32 mouse cellular contexts compared by ENCODE assay signal in genomic region chr11:81816531-81816930, GRCm38 (mm10). TPM values are rescaled to one million over a fixed set of nuclear protein-coding genes. Genes with fewer than 3 reads are reported as not detected.
"Had no signal": no experiment of that assay in that cellular context is flagged by ENCODE, and none has a peak within 500 bp of the region (broad histone marks: within the 10 kb centered on the region; RNA-seq: fewer than 3 reads in every experiment).

No protein-coding gene starts in this region.

- H3K4me2 ChIP-seq: heart, embryonic 12.5 days; hindbrain, embryonic 12.5 days; hindbrain, embryonic 14.5 days; intestine, embryonic 15.5 days; limb, embryonic 12.5 days; liver, embryonic 11.5 days; liver, embryonic 13.5 days; liver, embryonic 15.5 days had no signal

- H3K27ac ChIP-seq: heart, embryonic 10.5 days; hindbrain, embryonic 10.5 days; hindbrain, embryonic 12.5 days; hindbrain, embryonic 14.5 days; intestine, embryonic 15.5 days; layer of hippocampus, adult 2 months; left cerebral cortex, adult 2 months; limb, embryonic 10.5 days; limb, embryonic 12.5 days; liver, embryonic 13.5 days; liver, embryonic 15.5 days had no signal

- ATAC-seq: hindbrain, embryonic 16.5 days; inflammation-experienced regulatory T-cells, adult 6 months; intestine, embryonic 15.5 days; intestine, postnatal 0 days had no signal

- H3K36me3 ChIP-seq: heart, embryonic 10.5 days; heart, embryonic 12.5 days; hindbrain, embryonic 10.5 days; hindbrain, embryonic 12.5 days; intestine, embryonic 15.5 days; limb, embryonic 10.5 days; limb, embryonic 12.5 days; liver, embryonic 13.5 days; liver, embryonic 15.5 days had no signal

- H3K4me3 ChIP-seq: heart, embryonic 10.5 days; heart, embryonic 12.5 days; hindbrain, embryonic 10.5 days; hindbrain, embryonic 12.5 days; intestine, embryonic 15.5 days; layer of hippocampus, adult 2 months; left cerebral cortex, adult 2 months; limb, embryonic 10.5 days; limb, embryonic 12.5 days; liver, embryonic 13.5 days; liver, embryonic 15.5 days had no signal

- DNase-seq: gastrocnemius, postnatal 10 days; gastrocnemius, postnatal 25 days; heart, adult 18-20 months; heart, postnatal 10 days; heart, postnatal 4 days; kidney, adult 18-20 months; kidney, adult 8-10 months; kidney, postnatal 10 days; kidney, postnatal 25 days; kidney, postnatal 4 days; liver; liver, embryonic 13.5 days had no signal

- H3K27me3 ChIP-seq: heart, embryonic 12.5 days; hindbrain, embryonic 12.5 days; intestine, embryonic 15.5 days; liver, embryonic 13.5 days; liver, embryonic 15.5 days had no signal

- H3K4me1 ChIP-seq: heart, embryonic 10.5 days; heart, embryonic 12.5 days; hindbrain, embryonic 10.5 days; hindbrain, embryonic 12.5 days; intestine, embryonic 15.5 days; limb, embryonic 10.5 days; limb, embryonic 12.5 days; liver, embryonic 13.5 days; liver, embryonic 15.5 days had no signal

- H3K9me3 ChIP-seq: heart, embryonic 10.5 days; heart, embryonic 12.5 days; hindbrain, embryonic 10.5 days; hindbrain, embryonic 12.5 days; intestine, embryonic 15.5 days; limb, embryonic 10.5 days; limb, embryonic 12.5 days; liver, embryonic 13.5 days; liver, embryonic 15.5 days had no signal

- H3K9ac ChIP-seq: heart, embryonic 12.5 days; hindbrain, embryonic 12.5 days; hindbrain, embryonic 14.5 days; intestine, embryonic 15.5 days; limb, embryonic 12.5 days; liver, embryonic 13.5 days; liver, embryonic 15.5 days had no signal

RNA-seq across cellular contexts. Expression of gene 5530401A14Rik, which starts 43.9 kb away (rescaled TPM):
- total RNA-seq: granulocyte monocyte progenitor cell, adult 5-6 weeks had no signal
- polyA plus RNA-seq: heart, embryonic 10.5 days; heart, embryonic 12.5 days; heart, embryonic 14.5 days; heart, embryonic 16.5 days; inflammation-experienced regulatory T-cells, adult 6 months; intestine, embryonic 15.5 days; kidney, embryonic 14.5 days; kidney, embryonic 16.5 days; limb, embryonic 10.5 days; limb, embryonic 12.5 days; liver, embryonic 11.5 days; liver, embryonic 13.5 days; liver, embryonic 15.5 days had no signal
